Mouse (Mus musculus): Measurements from ENCODE around the gene Car8. TPM values are rescaled to one million over a fixed set of nuclear protein-coding genes. Genes with fewer than 3 reads are reported as not detected.
A peak's percentile ranks its signal among the peaks of the same experiment; 100 is the strongest.

Gene Car8
- 9.7 and 10.7 TPM in 2 replicates for polyA plus RNA-seq (2015; fragmentation: Nextera tagmentation; extraction: Ambion mirVana)

DNA sequence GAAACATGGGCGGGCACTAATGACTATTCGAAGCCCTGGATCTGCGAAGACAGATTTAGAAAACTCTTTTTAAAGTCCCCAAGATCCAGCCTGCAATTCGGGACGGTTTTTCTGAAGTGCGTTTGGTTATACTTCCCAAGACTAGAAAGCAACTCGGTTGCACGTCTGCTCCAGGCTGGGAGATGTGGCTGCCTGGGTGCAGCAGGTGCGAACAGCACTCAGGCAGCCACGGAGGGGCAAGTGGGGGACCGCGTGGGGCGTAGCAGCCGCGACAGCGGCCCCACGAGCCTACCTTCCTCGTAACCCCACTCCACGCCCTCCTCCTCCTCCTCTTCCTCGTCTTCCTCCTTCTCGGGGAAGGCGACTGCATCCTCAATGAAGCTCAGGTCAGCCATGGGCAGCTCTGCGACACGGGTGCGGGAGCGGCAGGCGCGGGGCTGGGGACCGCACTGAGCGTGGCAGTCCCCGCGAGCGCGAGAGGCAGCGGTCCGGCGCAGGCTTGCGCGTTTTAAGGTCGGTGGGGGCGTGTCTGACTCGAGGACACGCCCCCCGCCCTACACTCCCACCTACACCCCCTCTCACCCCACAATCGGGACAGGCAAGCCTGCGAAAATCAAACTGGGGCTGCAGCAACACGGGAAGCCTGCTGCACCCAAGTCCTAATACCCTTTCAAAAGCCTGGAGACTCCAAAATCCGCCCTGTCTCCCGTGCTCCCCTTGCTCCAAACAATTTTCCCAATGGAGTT, at the start of gene Car8:
Gene Car8, minus strand, starts transcription at position 482 of the 746 bp plus-strand sequence.
- no peak for TF ChIP-seq CTCF (IDR thresholded peaks at IDR 0.05; ENCODE audit: low read depth)
- peak; percentile 86 for ATAC-seq (replicated peaks; ENCODE audit: low FRiP score, low read depth)
- whole genome bisulfite sequencing: under 1% methylated on average over 46 of the region's 49 CpGs
- DNase-seq (ENCODE audit: low spot score): peak; percentile 56
- peak within 1 kb of the TSS; percentile 100 for H3K4me2 ChIP-seq (ENCODE audit: low read length)
- no peaks in the 10 kb centered on the region for H3K36me3 ChIP-seq (ENCODE audit: insufficient read depth, low read length)
- H3K9me3 ChIP-seq (replicated peaks; ENCODE audit: low read length): no peaks in the 10 kb centered on the region
- H3K9ac ChIP-seq (ENCODE audit: low read depth, low read length): peak within 1 kb of the TSS; percentile 69
- H3K4me1 ChIP-seq (replicated peaks; ENCODE audit: insufficient read depth, low read length): peaks cover 3% of the 10 kb centered on the region; the same call in 1 of the 2 replicates
- H3K27ac ChIP-seq: peak within 1 kb of the TSS; percentile 50; the same call in 1 of the 2 replicates
- peak within 1 kb of the TSS; percentile 69 for H3K4me3 ChIP-seq (replicated peaks; ENCODE audit: low read depth, low read length)
- H3K27me3 ChIP-seq (ENCODE audit: insufficient read depth, low read length): no peaks in the 10 kb centered on the region

DNA sequence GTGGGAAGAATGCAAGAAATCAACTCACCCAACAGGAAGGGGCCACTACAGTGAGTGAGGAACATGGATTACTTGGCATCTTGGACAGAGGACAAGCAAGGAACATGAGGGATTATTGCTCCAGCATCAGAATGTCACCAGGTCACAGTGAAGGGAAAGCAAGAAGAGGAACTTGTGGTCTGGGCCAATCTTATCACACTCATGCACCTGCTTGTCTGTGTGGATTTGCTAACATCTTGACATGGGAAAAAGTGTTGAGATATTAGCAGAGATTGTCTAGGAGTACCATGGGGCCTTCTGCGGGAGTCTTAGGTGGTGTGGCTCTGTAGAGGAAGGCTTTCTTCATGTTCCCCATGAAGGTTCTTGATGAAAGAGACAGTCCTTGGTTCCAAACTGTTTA, 46.1 kb upstream of the Car8 start:
- ATAC-seq (replicated peaks; ENCODE audit: low FRiP score, low read depth): no peak
- H3K27ac ChIP-seq: no peak overlapping the region
- no peak overlapping the region for H3K4me3 ChIP-seq (replicated peaks; ENCODE audit: low read depth, low read length)
- H3K4me2 ChIP-seq (ENCODE audit: low read length): no peak overlapping the region
- H3K9me3 ChIP-seq (replicated peaks; ENCODE audit: low read length): no peaks in the 10 kb centered on the region
- TF ChIP-seq CTCF (IDR thresholded peaks at IDR 0.05; ENCODE audit: low read depth): no peak
- DNase-seq (ENCODE audit: low spot score): no peak
- H3K4me1 ChIP-seq (replicated peaks; ENCODE audit: insufficient read depth, low read length): no peaks in the 10 kb centered on the region
- H3K36me3 ChIP-seq (ENCODE audit: insufficient read depth, low read length): no peaks in the 10 kb centered on the region
- 85% methylated on average over 1 of the region's 1 CpGs for WGBS
- H3K9ac ChIP-seq (ENCODE audit: low read depth, low read length): no peak overlapping the region
- H3K27me3 ChIP-seq (ENCODE audit: insufficient read depth, low read length): no peaks in the 10 kb centered on the region

DNA sequence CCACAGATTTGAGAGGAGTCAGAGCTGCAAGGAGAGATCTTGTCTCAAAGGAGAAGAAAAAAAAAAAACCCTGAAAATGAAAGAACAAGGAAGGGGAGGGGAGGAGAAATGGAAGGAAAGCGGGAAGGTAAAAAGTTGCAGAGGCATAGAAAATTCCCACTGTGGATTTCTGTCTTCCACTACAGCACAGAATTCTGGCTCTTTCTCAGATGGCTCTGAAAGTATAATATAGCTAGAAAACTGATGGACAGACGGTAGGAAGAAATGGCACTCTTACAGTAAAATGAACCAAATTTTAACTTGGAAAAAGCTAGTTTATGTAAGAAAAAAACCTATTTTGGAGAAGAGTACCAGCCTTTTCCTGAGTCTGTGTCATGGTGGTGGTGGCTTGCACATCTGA, 39.3 kb upstream of the Car8 start:
- no peak for DNase-seq (ENCODE audit: low spot score)
- no peak overlapping the region for H3K27ac ChIP-seq
- no peak overlapping the region for H3K4me2 ChIP-seq (ENCODE audit: low read length)
- ATAC-seq (replicated peaks; ENCODE audit: low FRiP score, low read depth): no peak
- no peak for TF ChIP-seq CTCF (IDR thresholded peaks at IDR 0.05; ENCODE audit: low read depth)
- no peaks in the 10 kb centered on the region for H3K9me3 ChIP-seq (replicated peaks; ENCODE audit: low read length)
- no peaks in the 10 kb centered on the region for H3K27me3 ChIP-seq (ENCODE audit: insufficient read depth, low read length)
- H3K4me3 ChIP-seq (replicated peaks; ENCODE audit: low read depth, low read length): no peak overlapping the region
- no peak overlapping the region for H3K9ac ChIP-seq (ENCODE audit: low read depth, low read length)
- WGBS: 92% methylated on average over 2 of the region's 2 CpGs
- H3K36me3 ChIP-seq (ENCODE audit: insufficient read depth, low read length): no peaks in the 10 kb centered on the region
- H3K4me1 ChIP-seq (replicated peaks; ENCODE audit: insufficient read depth, low read length): no peaks in the 10 kb centered on the region

DNA sequence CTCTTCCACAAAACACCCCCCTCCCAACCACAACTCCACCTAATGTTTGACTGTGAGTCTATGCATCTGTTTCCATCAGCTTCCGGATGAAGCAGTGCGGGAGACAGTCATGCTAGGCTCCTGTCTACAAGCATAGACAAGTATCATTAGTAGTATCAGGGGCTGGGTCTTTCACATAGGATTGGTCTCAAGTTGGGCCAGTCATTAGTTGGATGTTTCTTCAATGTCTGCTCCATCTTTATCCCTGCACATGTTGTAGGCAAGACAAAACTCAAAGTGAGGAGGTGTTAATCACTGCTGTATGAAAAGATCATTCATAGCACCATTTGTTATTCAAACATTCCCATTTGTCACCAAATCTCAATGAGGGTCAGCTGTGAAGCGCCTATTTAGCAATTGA, 11.0 kb upstream of the Car8 start:
- Histone ChIP-seq H3K4me3 (replicated peaks; ENCODE audit: low read depth, low read length) (no peak overlapping the region), H3K27ac (no peak overlapping the region), H3K36me3 (ENCODE audit: insufficient read depth, low read length) (no peaks in the 10 kb centered on the region), H3K27me3 (ENCODE audit: insufficient read depth, low read length) (no peaks in the 10 kb centered on the region), H3K4me2 (ENCODE audit: low read length) (no peak overlapping the region), H3K9ac (ENCODE audit: low read depth, low read length) (no peak overlapping the region), H3K9me3 (replicated peaks; ENCODE audit: low read length) (no peaks in the 10 kb centered on the region), H3K4me1 (replicated peaks; ENCODE audit: insufficient read depth, low read length) (no peaks in the 10 kb centered on the region)
- DNase-seq (ENCODE audit: low spot score) (no peak), ATAC-seq (replicated peaks; ENCODE audit: low FRiP score, low read depth) (no peak)
- 96% methylated on average over 3 of the region's 3 CpGs for WGBS
- TF ChIP-seq CTCF (IDR thresholded peaks at IDR 0.05; ENCODE audit: low read depth): no peak

DNA sequence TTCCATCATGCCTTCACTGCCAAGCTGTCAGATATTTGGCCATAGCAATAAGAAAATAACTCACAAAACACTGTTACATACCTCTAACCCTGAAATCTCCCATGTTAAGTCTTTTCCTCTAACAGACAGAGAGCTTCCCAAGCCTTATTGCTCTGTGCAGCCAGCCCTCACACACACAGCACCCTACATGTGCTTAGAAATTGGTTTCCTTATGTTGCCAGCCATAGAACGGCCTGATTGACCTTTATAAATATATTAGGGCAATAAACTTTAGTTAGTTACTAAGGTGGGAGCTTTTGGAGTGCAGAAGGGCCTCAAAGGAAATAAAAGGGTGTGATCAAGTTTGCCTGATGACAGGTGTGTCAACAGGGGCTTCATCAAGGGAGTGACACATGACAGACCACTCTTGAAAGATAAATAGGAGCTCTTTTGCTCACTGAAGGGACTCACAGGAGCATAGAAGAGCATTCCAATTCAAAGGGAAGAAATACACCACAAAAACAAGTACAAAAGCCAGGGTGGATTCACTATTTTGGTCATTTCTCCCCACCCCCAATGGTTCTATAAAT, 6.7 kb upstream of the Car8 start:
- Histone ChIP-seq H3K36me3 (ENCODE audit: insufficient read depth, low read length) (no peaks in the 10 kb centered on the region), H3K9ac (ENCODE audit: low read depth, low read length) (no peak overlapping the region), H3K4me2 (ENCODE audit: low read length) (no peak overlapping the region), H3K4me1 (replicated peaks; ENCODE audit: insufficient read depth, low read length) (no peaks in the 10 kb centered on the region), H3K27me3 (ENCODE audit: insufficient read depth, low read length) (no peaks in the 10 kb centered on the region), H3K4me3 (replicated peaks; ENCODE audit: low read depth, low read length) (no peak overlapping the region), H3K27ac (no peak overlapping the region), H3K9me3 (replicated peaks; ENCODE audit: low read length) (no peaks in the 10 kb centered on the region)
- TF ChIP-seq CTCF (IDR thresholded peaks at IDR 0.05; ENCODE audit: low read depth): no peak
- ATAC-seq (replicated peaks; ENCODE audit: low FRiP score, low read depth) (no peak), DNase-seq (ENCODE audit: low spot score) (no peak)
- WGBS: 22% methylated on average over 1 of the region's 1 CpGs

DNA sequence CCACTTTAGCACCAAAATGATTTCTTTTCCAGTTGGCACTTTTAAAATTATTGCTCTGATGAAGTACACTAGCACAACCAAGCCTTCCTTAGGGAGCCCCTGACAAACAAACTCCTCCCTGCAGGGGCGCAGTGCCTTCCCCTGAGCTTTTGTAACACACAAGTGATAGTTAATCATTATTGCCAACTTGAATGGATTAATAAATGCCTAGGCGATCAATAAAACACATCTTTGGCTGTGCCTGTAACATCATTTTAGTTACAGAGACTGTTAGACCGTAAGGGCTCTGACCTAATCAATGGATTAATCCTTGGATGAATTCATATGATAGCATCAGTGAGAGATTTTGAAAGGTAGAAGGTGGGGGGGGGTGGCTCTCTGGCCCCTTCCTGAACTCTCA, 6.2 kb upstream of the Car8 start:
- Histone ChIP-seq H3K4me3 (replicated peaks; ENCODE audit: low read depth, low read length) (no peak overlapping the region), H3K4me2 (ENCODE audit: low read length) (no peak overlapping the region), H3K4me1 (replicated peaks; ENCODE audit: insufficient read depth, low read length) (no peaks in the 10 kb centered on the region), H3K27ac (no peak overlapping the region), H3K9ac (ENCODE audit: low read depth, low read length) (no peak overlapping the region), H3K9me3 (replicated peaks; ENCODE audit: low read length) (no peaks in the 10 kb centered on the region), H3K36me3 (ENCODE audit: insufficient read depth, low read length) (no peaks in the 10 kb centered on the region), H3K27me3 (ENCODE audit: insufficient read depth, low read length) (no peaks in the 10 kb centered on the region)
- DNase-seq (ENCODE audit: low spot score) (no peak), ATAC-seq (replicated peaks; ENCODE audit: low FRiP score, low read depth) (no peak)
- no peak for TF ChIP-seq CTCF (IDR thresholded peaks at IDR 0.05; ENCODE audit: low read depth)
- WGBS: 81% methylated on average over 3 of the region's 3 CpGs

Data from kidney, postnatal 0 days (tissue).